Mouse (Mus musculus): ENCODE data around the gene Adi1. TPM values are rescaled to one million over a fixed set of nuclear protein-coding genes. Genes with fewer than 3 reads are reported as not detected.

Adi1 gene
- total RNA-seq, 1 experiment = 25.3 TPM

- Histone ChIP-seq H3K9ac (ENCODE audit: insufficient read depth, low read depth, low read length, poor library complexity, severe bottlenecking) (no peak overlapping the region), H3K36me3 (ENCODE audit: control insufficient read depth, insufficient read depth, low read length, poor library complexity, severe bottlenecking) (0 out of 2 replicates have a peak, but pooled peaks cover 2% of the 10 kb centered on the region), H3K4me3 (ENCODE audit: insufficient read depth in 1 of 2, low read depth in 1 of 2, low read length in 2 of 2, poor library complexity in 1 of 2, severe bottlenecking in 1 of 2) (no peak overlapping the region), H3K4me1 (ENCODE audit: control insufficient read depth in 2 of 2, insufficient read depth in 2 of 2, low read length in 2 of 2, poor library complexity in 1 of 2) (peaks cover 3 to 11% of the 10 kb centered on the region in 2 experiments; a peak in 2 of 4 replicates), H3K27ac (ENCODE audit: insufficient read depth, low read depth, low read length, poor library complexity, severe bottlenecking) (no peak overlapping the region), H3K9me3 (ENCODE audit: control insufficient read depth, insufficient read depth, low read depth, low read length) (no peaks in the 10 kb centered on the region)
- TF ChIP-seq CHD2 (IDR thresholded peaks at IDR 0.05; ENCODE audit: low read depth, low read length) (no peak), ZC3H11A (IDR thresholded peaks at IDR 0.05; ENCODE audit: borderline replicate concordance, low read depth, low read length) (peak; percentile 53; the same call in 1 of the 2 replicates)
- in situ Hi-C loops (cut with MboI; ENCODE audit: low sequenced_read_pairs in 2 of 2, unreplicated experiment in 2 of 2) = no loop called here
- no peak for DNase-seq (ENCODE audit: low read depth, low spot score)
Observed at GRCm38 (mm10) chr12:28699656-28700055, 24.6 kb downstream of the Adi1 start.

GRCm38 (mm10) chr12:28700101-28700511 is 25.1 kb downstream of the Adi1 start:
- no peak for DNase-seq (ENCODE audit: low read depth, low spot score)

GRCm38 (mm10) chr12:28700561-28701025 is 25.6 kb downstream of the Adi1 start:
- Histone ChIP-seq H3K4me3 (ENCODE audit: insufficient read depth in 1 of 2, low read depth in 1 of 2, low read length in 2 of 2, poor library complexity in 1 of 2, severe bottlenecking in 1 of 2) (peak overlapping the region in 1 of 2 experiments; percentile 45; a peak in 2 of 4 replicates), H3K9me3 (ENCODE audit: control insufficient read depth, insufficient read depth, low read depth, low read length) (no peaks in the 10 kb centered on the region), H3K36me3 (ENCODE audit: control insufficient read depth, insufficient read depth, low read length, poor library complexity, severe bottlenecking) (no peaks in the 10 kb centered on the region), H3K27ac (ENCODE audit: insufficient read depth, low read depth, low read length, poor library complexity, severe bottlenecking) (no peak overlapping the region), H3K4me1 (ENCODE audit: control insufficient read depth in 2 of 2, insufficient read depth in 2 of 2, low read length in 2 of 2, poor library complexity in 1 of 2) (peaks cover 3 to 11% of the 10 kb centered on the region in 2 experiments; a peak in 2 of 4 replicates), H3K9ac (ENCODE audit: insufficient read depth, low read depth, low read length, poor library complexity, severe bottlenecking) (peak overlapping the region; percentile 29; the same call in 1 of the 2 replicates)
- DNase-seq (ENCODE audit: low read depth, low spot score) = no peak
- in situ Hi-C loops (cut with MboI; ENCODE audit: low sequenced_read_pairs in 2 of 2, unreplicated experiment in 2 of 2) = no loop called here
- TF ChIP-seq ZC3H11A (IDR thresholded peaks at IDR 0.05; ENCODE audit: borderline replicate concordance, low read depth, low read length) (no peak), ZNF384 (IDR thresholded peaks at IDR 0.05; ENCODE audit: low read depth, low read length) (no peak), HCFC1 (IDR thresholded peaks at IDR 0.05; ENCODE audit: borderline replicate concordance, insufficient read depth, low read length) (no peak), MAFK (IDR thresholded peaks at IDR 0.05; ENCODE audit: insufficient read depth, low read depth, low read length) (no peak), CHD2 (IDR thresholded peaks at IDR 0.05; ENCODE audit: low read depth, low read length) (no peak)

More at GRCm38 (mm10) chr12:28700101-28700511, 25.1 kb downstream of the Adi1 start:
- Histone ChIP-seq H3K4me3 (ENCODE audit: insufficient read depth in 1 of 2, low read depth in 1 of 2, low read length in 2 of 2, poor library complexity in 1 of 2, severe bottlenecking in 1 of 2) (no peak overlapping the region), H3K27ac (ENCODE audit: insufficient read depth, low read depth, low read length, poor library complexity, severe bottlenecking) (no peak overlapping the region), H3K9me3 (ENCODE audit: control insufficient read depth, insufficient read depth, low read depth, low read length) (no peaks in the 10 kb centered on the region), H3K36me3 (ENCODE audit: control insufficient read depth, insufficient read depth, low read length, poor library complexity, severe bottlenecking) (no peaks in the 10 kb centered on the region), H3K9ac (ENCODE audit: insufficient read depth, low read depth, low read length, poor library complexity, severe bottlenecking) (peak overlapping the region; percentile 21; the same call in 1 of the 2 replicates), H3K4me1 (ENCODE audit: control insufficient read depth in 2 of 2, insufficient read depth in 2 of 2, low read length in 2 of 2, poor library complexity in 1 of 2) (peaks cover 3 to 11% of the 10 kb centered on the region in 2 experiments; a peak in 2 of 4 replicates)
- TF ChIP-seq ZC3H11A (IDR thresholded peaks at IDR 0.05; ENCODE audit: borderline replicate concordance, low read depth, low read length) (no peak), CHD2 (IDR thresholded peaks at IDR 0.05; ENCODE audit: low read depth, low read length) (no peak), ZNF384 (IDR thresholded peaks at IDR 0.05; ENCODE audit: low read depth, low read length) (no peak), MAFK (IDR thresholded peaks at IDR 0.05; ENCODE audit: insufficient read depth, low read depth, low read length) (no peak), HCFC1 (IDR thresholded peaks at IDR 0.05; ENCODE audit: borderline replicate concordance, insufficient read depth, low read length) (no peak)
- in situ Hi-C loops (cut with MboI; ENCODE audit: low sequenced_read_pairs in 2 of 2, unreplicated experiment in 2 of 2) = no loop called here

- H3K36me3 ChIP-seq (ENCODE audit: control insufficient read depth, insufficient read depth, low read length, poor library complexity, severe bottlenecking) = no peaks in the 10 kb centered on the region
- H3K9me3 ChIP-seq (ENCODE audit: control insufficient read depth, insufficient read depth, low read depth, low read length) = no peaks in the 10 kb centered on the region
- in situ Hi-C loops (cut with MboI; ENCODE audit: low sequenced_read_pairs in 2 of 2, unreplicated experiment in 2 of 2) = no loop called here
- no peak overlapping the region for H3K9ac ChIP-seq (ENCODE audit: insufficient read depth, low read depth, low read length, poor library complexity, severe bottlenecking)
- no peak overlapping the region for H3K27ac ChIP-seq (ENCODE audit: insufficient read depth, low read depth, low read length, poor library complexity, severe bottlenecking)
- no peak overlapping the region for H3K4me3 ChIP-seq (ENCODE audit: insufficient read depth in 1 of 2, low read depth in 1 of 2, low read length in 2 of 2, poor library complexity in 1 of 2, severe bottlenecking in 1 of 2)
- TF ChIP-seq HCFC1 (IDR thresholded peaks at IDR 0.05; ENCODE audit: borderline replicate concordance, insufficient read depth, low read length) = no peak
- TF ChIP-seq ZC3H11A (IDR thresholded peaks at IDR 0.05; ENCODE audit: borderline replicate concordance, low read depth, low read length) = no peak
- no peak for TF ChIP-seq MAFK (IDR thresholded peaks at IDR 0.05; ENCODE audit: insufficient read depth, low read depth, low read length)
- TF ChIP-seq CHD2 (IDR thresholded peaks at IDR 0.05; ENCODE audit: low read depth, low read length) = no peak
- TF ChIP-seq ZNF384 (IDR thresholded peaks at IDR 0.05; ENCODE audit: low read depth, low read length) = no peak
- no peak for DNase-seq (ENCODE audit: low read depth, low spot score)
- H3K4me1 ChIP-seq (ENCODE audit: control insufficient read depth in 2 of 2, insufficient read depth in 2 of 2, low read length in 2 of 2, poor library complexity in 1 of 2) = peaks cover 3 to 11% of the 10 kb centered on the region in 2 experiments; a peak in 2 of 4 replicates
Observed at GRCm38 (mm10) chr12:28701302-28701701, 26.3 kb downstream of the Adi1 start.
